Mouse (Mus musculus) neural tube, embryonic 10.5 days (tissue): ENCODE results near the gene Celf2.

Source experiments
- DNase-seq: peaks from one replicate; pipeline ENCODE4 v3.0.0-alpha.2; 2017; ENCODE audit warnings: low spot score; ENCODE audit errors: extremely low spot score

Gene Celf2

GRCm38 (mm10) chr2:7392500-7392899 lies 116.9 kb downstream of the Celf2 start:
- no peak for DNase-seq

- no peak for DNase-seq
Measured at GRCm38 (mm10) chr2:7389264-7389663, 120.1 kb downstream of the Celf2 start.

- DNase-seq = no peak
Measured at GRCm38 (mm10) chr2:7378736-7379135, 130.6 kb downstream of the Celf2 start.

- no peak for DNase-seq
Measured at GRCm38 (mm10) chr2:7377878-7378277, 131.5 kb downstream of the Celf2 start.

GRCm38 (mm10) chr2:7367738-7368137 lies 141.6 kb downstream of the Celf2 start:
- no peak for DNase-seq

- DNase-seq = no peak
Measured at GRCm38 (mm10) chr2:7359557-7359956, 149.8 kb downstream of the Celf2 start.

GRCm38 (mm10) chr2:7358816-7359215 lies 150.5 kb downstream of the Celf2 start:
- DNase-seq = no peak

GRCm38 (mm10) chr2:7351234-7351633 lies 158.1 kb downstream of the Celf2 start:
- DNase-seq = no peak

- no peak for DNase-seq
Measured at GRCm38 (mm10) chr2:7346703-7347461, 162.5 kb downstream of the Celf2 start.

GRCm38 (mm10) chr2:7344951-7345350 lies 164.4 kb downstream of the Celf2 start:
- no peak for DNase-seq

- no peak for DNase-seq
Measured at GRCm38 (mm10) chr2:7342911-7343478, 166.4 kb downstream of the Celf2 start.

- no peak for DNase-seq
Measured at GRCm38 (mm10) chr2:7334846-7335245, 174.5 kb downstream of the Celf2 start.

- no peak for DNase-seq
Measured at GRCm38 (mm10) chr2:7328018-7328899, 181.1 kb downstream of the Celf2 start.

GRCm38 (mm10) chr2:7319760-7320159 lies 189.6 kb downstream of the Celf2 start:
- no peak for DNase-seq

- no peak for DNase-seq
Measured at GRCm38 (mm10) chr2:7311776-7312175, 197.6 kb downstream of the Celf2 start.

GRCm38 (mm10) chr2:7310840-7311182 lies 198.6 kb downstream of the Celf2 start:
- no peak for DNase-seq

GRCm38 (mm10) chr2:7310129-7310839 lies 199.1 kb downstream of the Celf2 start:
- DNase-seq = no peak

GRCm38 (mm10) chr2:7309324-7309723 lies 200.0 kb downstream of the Celf2 start:
- DNase-seq = no peak

- no peak for DNase-seq
Measured at GRCm38 (mm10) chr2:7308731-7309130, 200.6 kb downstream of the Celf2 start.

- DNase-seq = no peak
Measured at GRCm38 (mm10) chr2:7287434-7287833, 221.9 kb downstream of the Celf2 start.

GRCm38 (mm10) chr2:7273214-7273613 lies 236.1 kb downstream of the Celf2 start:
- DNase-seq = no peak

GRCm38 (mm10) chr2:7270051-7270450 lies 239.3 kb downstream of the Celf2 start:
- no peak for DNase-seq
